Mouse (Mus musculus): ENCODE measurements at regions not wholly inside any gene's neighbourhood (a gene's known extent, or its start where the extent isn't known, plus 50 kb on each side); places are given as distances from the start of the nearest gene placed in this dataset.
"Not testable (repeated sequence)": the region's sequence is repeated elsewhere in the genome, so short reads cannot be mapped to it uniquely, and the experiment has no call there.

GRCm38 (mm10) chr7:83450346-83450745, 134.4 kb upstream of the Tmc3 start:
- H3K4me3 ChIP-seq (ENCODE audit: low read depth, low read length), result no peak overlapping the region
- no peaks in the 10 kb centered on the region for H3K9me3 ChIP-seq (ENCODE audit: low read length)
- WGBS (ENCODE audit: insufficient replicate concordance), result 70% methylated on average over 3 of the region's 3 CpGs
- ATAC-seq (no peak), DNase-seq (no peak)
- no peak for TF ChIP-seq CTCF (IDR thresholded peaks at IDR 0.05; ENCODE audit: low read depth)
- no peak for TF ChIP-seq EP300 (IDR thresholded peaks at IDR 0.05; ENCODE audit: low read depth)
- no peak overlapping the region for H3K9ac ChIP-seq (replicated peaks)
- no peaks in the 10 kb centered on the region for H3K4me1 ChIP-seq (ENCODE audit: insufficient read depth)
- H3K27ac ChIP-seq (ENCODE audit: low read depth), result no peak overlapping the region
- no peak overlapping the region for H3K4me2 ChIP-seq (ENCODE audit: low read depth, low read length)
- no peaks in the 10 kb centered on the region for H3K27me3 ChIP-seq (ENCODE audit: insufficient read depth, low read length)
- H3K36me3 ChIP-seq (replicated peaks; ENCODE audit: insufficient read depth, low read length), result no peaks in the 10 kb centered on the region

DNA sequence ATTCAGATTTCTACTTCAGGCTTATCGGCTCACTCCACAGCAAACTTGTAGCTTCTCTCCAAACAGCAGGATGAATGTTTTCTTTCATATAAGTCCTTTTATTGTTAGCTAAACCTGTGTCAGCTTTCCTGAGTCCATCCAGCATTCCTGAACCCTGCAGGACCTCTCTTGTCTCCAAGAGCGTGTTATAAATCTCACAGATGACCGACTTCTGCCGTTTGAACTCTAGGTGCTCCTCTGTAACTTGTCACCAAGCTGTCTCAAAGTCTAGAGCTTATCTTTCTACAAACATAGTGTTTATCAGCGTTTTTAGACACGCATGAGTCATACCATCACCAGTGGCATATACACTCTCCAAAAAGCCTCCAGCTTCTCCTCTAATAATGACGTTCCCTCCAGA, 132.4 kb upstream of the Tmc3 start:
- H3K36me3 ChIP-seq (replicated peaks; ENCODE audit: insufficient read depth, low read length), result no peaks in the 10 kb centered on the region
- no peaks in the 10 kb centered on the region for H3K4me1 ChIP-seq (ENCODE audit: insufficient read depth)
- no peak overlapping the region for H3K27ac ChIP-seq (ENCODE audit: low read depth)
- WGBS (ENCODE audit: insufficient replicate concordance), result 46% methylated on average over 7 of the region's 7 CpGs
- no peak overlapping the region for H3K4me2 ChIP-seq (ENCODE audit: low read depth, low read length)
- TF ChIP-seq CTCF (IDR thresholded peaks at IDR 0.05; ENCODE audit: low read depth) (no peak), EP300 (IDR thresholded peaks at IDR 0.05; ENCODE audit: low read depth) (no peak)
- no peaks in the 10 kb centered on the region for H3K9me3 ChIP-seq (ENCODE audit: low read length)
- no peak overlapping the region for H3K9ac ChIP-seq (replicated peaks)
- H3K4me3 ChIP-seq (ENCODE audit: low read depth, low read length), result no peak overlapping the region
- DNase-seq (no peak), ATAC-seq (no peak)
- no peaks in the 10 kb centered on the region for H3K27me3 ChIP-seq (ENCODE audit: insufficient read depth, low read length)

- Histone ChIP-seq H3K4me1 (ENCODE audit: insufficient read depth) (no peaks in the 10 kb centered on the region), H3K27ac (ENCODE audit: low read depth) (no peak overlapping the region), H3K9me3 (ENCODE audit: low read length) (no peaks in the 10 kb centered on the region), H3K4me3 (ENCODE audit: low read depth, low read length) (no peak overlapping the region), H3K9ac (replicated peaks) (no peak overlapping the region), H3K27me3 (ENCODE audit: insufficient read depth, low read length) (no peaks in the 10 kb centered on the region), H3K4me2 (ENCODE audit: low read depth, low read length) (no peak overlapping the region), H3K36me3 (replicated peaks; ENCODE audit: insufficient read depth, low read length) (no peaks in the 10 kb centered on the region)
- 71% methylated on average over 3 of the region's 3 CpGs for WGBS (ENCODE audit: insufficient replicate concordance)
- DNase-seq, result no peak
- no peak for TF ChIP-seq CTCF (IDR thresholded peaks at IDR 0.05; ENCODE audit: low read depth)
- no peak for TF ChIP-seq EP300 (IDR thresholded peaks at IDR 0.05; ENCODE audit: low read depth)
- ATAC-seq, result no peak
Observed at GRCm38 (mm10) chr7:83459520-83459919, 125.2 kb upstream of the Tmc3 start.

- TF ChIP-seq CTCF (IDR thresholded peaks at IDR 0.05; ENCODE audit: low read depth), result no peak
- no peaks in the 10 kb centered on the region for H3K36me3 ChIP-seq (replicated peaks; ENCODE audit: insufficient read depth, low read length)
- no peak overlapping the region for H3K27ac ChIP-seq (ENCODE audit: low read depth)
- 65% methylated on average over 8 of the region's 8 CpGs for WGBS (ENCODE audit: insufficient replicate concordance)
- no peak overlapping the region for H3K4me3 ChIP-seq (ENCODE audit: low read depth, low read length)
- DNase-seq (no peak), ATAC-seq (no peak)
- no peak overlapping the region for H3K9ac ChIP-seq (replicated peaks)
- H3K9me3 ChIP-seq (ENCODE audit: low read length), result no peaks in the 10 kb centered on the region
- no peaks in the 10 kb centered on the region for H3K27me3 ChIP-seq (ENCODE audit: insufficient read depth, low read length)
- no peak overlapping the region for H3K4me2 ChIP-seq (ENCODE audit: low read depth, low read length)
- no peaks in the 10 kb centered on the region for H3K4me1 ChIP-seq (ENCODE audit: insufficient read depth)
Observed at GRCm38 (mm10) chr7:83467006-83467405, 117.7 kb upstream of the Tmc3 start.

DNA sequence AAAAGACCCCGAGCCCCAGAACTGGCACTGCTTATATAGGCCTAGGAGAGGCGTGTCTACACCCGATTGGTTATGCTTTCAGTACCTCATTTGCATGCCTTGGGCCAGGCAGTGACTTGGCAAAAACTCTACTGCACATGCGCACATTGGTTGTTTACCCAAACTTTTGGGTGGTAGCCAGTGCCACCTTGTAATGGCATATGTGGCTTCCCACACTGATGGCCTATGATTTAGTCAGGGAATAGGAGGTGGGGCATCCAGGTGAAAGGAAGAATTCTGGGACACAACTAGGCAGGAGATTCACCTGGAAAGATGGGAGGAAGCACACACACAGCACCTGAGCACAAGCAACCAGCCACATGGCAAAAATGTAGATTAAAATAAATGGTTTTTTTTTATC, 114.9 kb upstream of the Tmc3 start:
- H3K9ac ChIP-seq (replicated peaks); H3K4me2 ChIP-seq (ENCODE audit: low read depth, low read length); DNase-seq; H3K27me3 ChIP-seq (ENCODE audit: insufficient read depth, low read length); H3K4me1 ChIP-seq (ENCODE audit: insufficient read depth); ATAC-seq; H3K9me3 ChIP-seq (ENCODE audit: low read length); H3K27ac ChIP-seq (ENCODE audit: low read depth); H3K4me3 ChIP-seq (ENCODE audit: low read depth, low read length); H3K36me3 ChIP-seq (replicated peaks; ENCODE audit: insufficient read depth, low read length): not testable (repeated sequence)
- 78% methylated on average over 4 of the region's 4 CpGs for WGBS (ENCODE audit: insufficient replicate concordance)

DNA sequence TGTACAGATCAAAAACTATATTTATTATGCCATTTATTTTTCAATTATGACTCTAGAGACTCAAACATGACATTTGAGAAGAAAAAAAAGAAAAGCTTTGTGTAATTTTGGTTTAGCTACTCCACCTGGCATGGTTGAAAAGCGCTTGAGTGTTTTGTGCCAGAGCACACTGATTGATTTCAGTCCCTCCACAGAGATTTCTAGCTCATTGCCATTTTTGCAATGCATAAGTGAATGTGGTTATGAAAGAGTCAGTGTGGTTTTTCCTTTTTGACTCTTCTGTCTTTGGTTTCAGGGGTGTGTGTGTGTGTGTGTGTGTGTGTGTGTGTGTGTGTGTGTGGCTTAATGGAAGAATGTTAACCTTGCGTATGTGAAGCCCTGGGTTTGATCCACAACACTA, 113.6 kb upstream of the Tmc3 start:
- H3K36me3 ChIP-seq (replicated peaks; ENCODE audit: insufficient read depth, low read length), result no peaks in the 10 kb centered on the region
- no peak overlapping the region for H3K4me2 ChIP-seq (ENCODE audit: low read depth, low read length)
- H3K27me3 ChIP-seq (ENCODE audit: insufficient read depth, low read length), result no peaks in the 10 kb centered on the region
- ATAC-seq, result no peak
- H3K9me3 ChIP-seq (ENCODE audit: low read length), result no peaks in the 10 kb centered on the region
- H3K9ac ChIP-seq (replicated peaks), result no peak overlapping the region
- no peak for TF ChIP-seq EP300 (IDR thresholded peaks at IDR 0.05; ENCODE audit: low read depth)
- TF ChIP-seq CTCF (IDR thresholded peaks at IDR 0.05; ENCODE audit: low read depth), result no peak
- WGBS (ENCODE audit: insufficient replicate concordance), result 81% methylated on average over 2 of the region's 2 CpGs
- no peak for DNase-seq
- no peak overlapping the region for H3K27ac ChIP-seq (ENCODE audit: low read depth)
- H3K4me3 ChIP-seq (ENCODE audit: low read depth, low read length), result no peak overlapping the region
- H3K4me1 ChIP-seq (ENCODE audit: insufficient read depth), result no peaks in the 10 kb centered on the region

- no peaks in the 10 kb centered on the region for H3K4me1 ChIP-seq (ENCODE audit: insufficient read depth)
- no peak overlapping the region for H3K4me3 ChIP-seq (ENCODE audit: low read depth, low read length)
- no peaks in the 10 kb centered on the region for H3K36me3 ChIP-seq (replicated peaks; ENCODE audit: insufficient read depth, low read length)
- 77% methylated on average over 2 of the region's 2 CpGs for WGBS (ENCODE audit: insufficient replicate concordance)
- no peak overlapping the region for H3K9ac ChIP-seq (replicated peaks)
- H3K27ac ChIP-seq (ENCODE audit: low read depth), result no peak overlapping the region
- H3K27me3 ChIP-seq (ENCODE audit: insufficient read depth, low read length), result no peaks in the 10 kb centered on the region
- ATAC-seq (no peak), DNase-seq (no peak)
- no peaks in the 10 kb centered on the region for H3K9me3 ChIP-seq (ENCODE audit: low read length)
- TF ChIP-seq EP300 (IDR thresholded peaks at IDR 0.05; ENCODE audit: low read depth) (no peak), CTCF (IDR thresholded peaks at IDR 0.05; ENCODE audit: low read depth) (no peak)
- no peak overlapping the region for H3K4me2 ChIP-seq (ENCODE audit: low read depth, low read length)
Observed at GRCm38 (mm10) chr7:83474471-83474870, 110.3 kb upstream of the Tmc3 start.
